Mouse (Mus musculus): ENCODE data around the gene Aldh3a2.

GRCm38 (mm10) chr11:61268626-61269349, 1.5 kb upstream of the Aldh3a2 start:
- TF ChIP-seq CTCF (conservative IDR thresholded peaks at IDR 0.05 in 1 of 2, IDR thresholded peaks at IDR 0.05 in 1 of 2; ENCODE audit: low read depth in 2 of 2, low read length in 2 of 2) (no peak), SIN3A (IDR thresholded peaks at IDR 0.05; ENCODE audit: low read length) (no peak), MAFK (IDR thresholded peaks at IDR 0.05; ENCODE audit: insufficient replicate concordance, low read length) (no peak), USF2 (conservative IDR thresholded peaks at IDR 0.05; ENCODE audit: low read depth, low read length) (no peak), E2F4 (IDR thresholded peaks at IDR 0.05; ENCODE audit: insufficient replicate concordance, low read depth, low read length) (no peak), POLR2A (IDR thresholded peaks at IDR 0.05; ENCODE audit: low read depth, low read length) (no peak), CHD1 (IDR thresholded peaks at IDR 0.05; ENCODE audit: low read depth, low read length) (no peak)
